ENCODE assay signal across 8 mouse cellular contexts in genomic region chr4:137682961-137683453, GRCm38 (mm10). TPM values are rescaled to one million over a fixed set of nuclear protein-coding genes. Genes with fewer than 3 reads are reported as not detected.
DNase-seq lines count a peak whose midpoint lies in the region; ATAC-seq and TF ChIP-seq lines count a peak whose summit lies in the region.

No protein-coding gene starts in this region.

- no peaks in the 10 kb centered on the region for H3K36me3 ChIP-seq in heart, postnatal 0 days (replicated peaks; ENCODE audit: control insufficient read depth, insufficient read depth, low read length)
- no peaks in the 10 kb centered on the region for H3K36me3 ChIP-seq in CH12.LX (replicated peaks in 1 of 2; ENCODE audit: control insufficient read depth in 1 of 2, insufficient read depth in 1 of 2, low read length in 1 of 2)
- no peaks in the 10 kb centered on the region for H3K36me3 ChIP-seq in hindbrain, embryonic 15.5 days
- no peaks in the 10 kb centered on the region for H3K36me3 ChIP-seq in midbrain, embryonic 16.5 days (ENCODE audit: control insufficient read depth, insufficient read depth, low read length)

- H3K4me2 ChIP-seq in heart, postnatal 0 days (ENCODE audit: low read depth, low read length), result no peak overlapping the region
- H3K4me2 ChIP-seq in CH12.LX (ENCODE audit: insufficient read depth, low read depth, poor library complexity, severe bottlenecking), result no peak overlapping the region
- H3K4me2 ChIP-seq in hindbrain, embryonic 15.5 days, result peak overlapping the region; percentile 73
- H3K4me2 ChIP-seq in midbrain, embryonic 16.5 days (ENCODE audit: low read length), result peak overlapping the region; percentile 1; the same call in 1 of the 2 replicates

- H3K27me3 ChIP-seq in heart, postnatal 0 days (ENCODE audit: control insufficient read depth, insufficient read depth, low read length), result peaks cover 71% of the 10 kb centered on the region
- peaks cover 92% of the 10 kb centered on the region for H3K27me3 ChIP-seq in CH12.LX (replicated peaks)
- H3K27me3 ChIP-seq in hindbrain, embryonic 15.5 days, result no peaks in the 10 kb centered on the region; the same call in 1 of the 2 replicates
- no peaks in the 10 kb centered on the region for H3K27me3 ChIP-seq in midbrain, embryonic 16.5 days (ENCODE audit: control insufficient read depth, insufficient read depth, low read depth, low read length)

- no peaks in the 10 kb centered on the region for H3K4me1 ChIP-seq in heart, postnatal 0 days (ENCODE audit: control insufficient read depth, insufficient read depth)
- H3K4me1 ChIP-seq in CH12.LX (ENCODE audit: control insufficient read depth in 1 of 2, insufficient read depth in 2 of 2), result peaks cover 0 to 6% of the 10 kb centered on the region in 2 experiments; a peak in 2 of 4 replicates
- peaks cover 48% of the 10 kb centered on the region for H3K4me1 ChIP-seq in hindbrain, embryonic 15.5 days (replicated peaks)
- H3K4me1 ChIP-seq in midbrain, embryonic 16.5 days (ENCODE audit: control insufficient read depth, insufficient read depth, low read length), result peaks cover 17% of the 10 kb centered on the region

- no peak for TF ChIP-seq POLR2A in CH12.LX (IDR thresholded peaks at IDR 0.05; ENCODE audit: low read depth, low read length)

- peak; percentile 83 for TF ChIP-seq CTCF in heart, postnatal 0 days (IDR thresholded peaks at IDR 0.05; ENCODE audit: low read depth)
- peak; percentile 84 to 88 for TF ChIP-seq CTCF in CH12.LX (conservative IDR thresholded peaks at IDR 0.05 in 1 of 2, IDR thresholded peaks at IDR 0.05 in 1 of 2; ENCODE audit: low read depth in 2 of 2, low read length in 2 of 2)

- H3K9ac ChIP-seq in heart, postnatal 0 days (replicated peaks; ENCODE audit: low read depth, low read length), result no peak overlapping the region
- no peak overlapping the region for H3K9ac ChIP-seq in CH12.LX (ENCODE audit: insufficient read depth, low read depth)
- no peak overlapping the region for H3K9ac ChIP-seq in hindbrain, embryonic 15.5 days
- no peak overlapping the region for H3K9ac ChIP-seq in midbrain, embryonic 16.5 days (ENCODE audit: low read depth, low read length)

- no peak overlapping the region for H3K27ac ChIP-seq in heart, postnatal 0 days (ENCODE audit: low read depth)
- H3K27ac ChIP-seq in CH12.LX (ENCODE audit: insufficient read depth, low read depth), result no peak overlapping the region
- no peak overlapping the region for H3K27ac ChIP-seq in hindbrain, embryonic 15.5 days (replicated peaks)
- no peak overlapping the region for H3K27ac ChIP-seq in midbrain, embryonic 16.5 days (ENCODE audit: low read length)

- no peaks in the 10 kb centered on the region for H3K9me3 ChIP-seq in heart, postnatal 0 days (replicated peaks; ENCODE audit: control insufficient read depth, low read length)
- no peaks in the 10 kb centered on the region for H3K9me3 ChIP-seq in CH12.LX (replicated peaks; ENCODE audit: low read length)
- H3K9me3 ChIP-seq in hindbrain, embryonic 15.5 days, result no peaks in the 10 kb centered on the region
- H3K9me3 ChIP-seq in midbrain, embryonic 16.5 days (replicated peaks; ENCODE audit: control insufficient read depth, low read length, poor library complexity, severe bottlenecking), result no peaks in the 10 kb centered on the region

- ATAC-seq in heart, postnatal 0 days (ENCODE audit: insufficient read depth, low read depth), result peak; percentile 26; the same call in 1 of the 2 replicates
- no peak for ATAC-seq in hindbrain, embryonic 15.5 days (ENCODE audit: low FRiP score, low read depth)
- no peak for ATAC-seq in midbrain, embryonic 16.5 days

- peak; percentile 59 for TF ChIP-seq RAD21 in CH12.LX (IDR thresholded peaks at IDR 0.05; ENCODE audit: low read depth, low read length)

- intact Hi-C loops in heart, postnatal 25 days (cut with DNase I), result loop anchor here (1.0 to 5.0 kb wide), 2 partner anchors 39 to 154 kb away; no protein-coding TSS in a partner anchor

- no peak overlapping the region for H3K4me3 ChIP-seq in heart, postnatal 0 days (ENCODE audit: low read depth, low read length)
- H3K4me3 ChIP-seq in CH12.LX (replicated peaks in 1 of 3; ENCODE audit: low read depth in 2 of 3, low read length in 2 of 3, poor library complexity in 1 of 3), result no peak overlapping the region
- no peak overlapping the region for H3K4me3 ChIP-seq in hindbrain, embryonic 15.5 days
- H3K4me3 ChIP-seq in midbrain, embryonic 16.5 days (ENCODE audit: low read depth, low read length), result no peak overlapping the region

- in situ Hi-C loops in CH12.LX (cut with MboI; ENCODE audit: low pct_ligation_motif_present, low pct_unique_long_range_greater_than_20kb, low sequenced_read_pairs), result loop anchor here (5.0 kb wide), 1 partner anchor 34 kb away; no protein-coding TSS in a partner anchor

- dilution Hi-C loops in CH12.LX (cut with MboI; ENCODE audit: extremely low pct_ligation_motif_present, extremely low pct_unique_long_range_greater_than_20kb, low sequenced_read_pairs), result no loop called here

- no peak for TF ChIP-seq EP300 in heart, postnatal 0 days (IDR thresholded peaks at IDR 0.05; ENCODE audit: low read depth)
- no peak for TF ChIP-seq EP300 in CH12.LX (IDR thresholded peaks at IDR 0.05; ENCODE audit: low read length)

- H3K79me2 ChIP-seq in CH12.LX (replicated peaks; ENCODE audit: control insufficient read depth, extremely low read depth, insufficient read depth, poor library complexity, severe bottlenecking), result no peaks in the 10 kb centered on the region

- DNase-seq in heart, postnatal 0 days (ENCODE audit: low spot score), result no peak
- DNase-seq in heart, postnatal 25 days (ENCODE audit: low spot score), result no peak
- peak; percentile 22 for DNase-seq in CH12.LX (ENCODE audit: extremely low read depth)
- peak; percentile 13 for DNase-seq in c-Kit-negative CD71-positive TER-119-positive erythroid progenitor cells, embryonic 14.5 days (ENCODE audit: low read depth, low spot score)
- DNase-seq in right cerebral cortex, adult 2 months (ENCODE audit: low spot score in 2 of 2), result no peak
- DNase-seq in left cerebral cortex, adult 18-20 months (ENCODE audit: low spot score in 2 of 2), result no peak

- WGBS in heart, postnatal 0 days, result 47% methylated on average over 7 of the region's 7 CpGs
- 52% methylated on average over 7 of the region's 7 CpGs for WGBS in hindbrain, embryonic 15.5 days
- 48% methylated on average over 7 of the region's 7 CpGs for WGBS in midbrain, embryonic 16.5 days

TF ChIP-seq in CH12.LX, 34 proteins besides CTCF, POLR2A, EP300 and RAD21:
- no peak for TF ChIP-seq JUND (conservative IDR thresholded peaks at IDR 0.05; ENCODE audit: low read depth, low read length)
- TF ChIP-seq ETS1 (conservative IDR thresholded peaks at IDR 0.05; ENCODE audit: low read depth, low read length), result no peak
- TF ChIP-seq SMC3 (IDR thresholded peaks at IDR 0.05; ENCODE audit: low read depth, low read length), result peak; percentile 86
- no peak for TF ChIP-seq TBP (conservative IDR thresholded peaks at IDR 0.05; ENCODE audit: low read depth, low read length)
- no peak for TF ChIP-seq ELF1 (IDR thresholded peaks at IDR 0.05; ENCODE audit: low read depth, low read length)
- TF ChIP-seq UBTF (IDR thresholded peaks at IDR 0.05; ENCODE audit: low read depth, low read length), result no peak

RNA-seq across cellular contexts. Expression of gene Rap1gap, which starts 18.5 kb away (rescaled TPM):
- total RNA-seq in heart, postnatal 0 days (2014; rRNA removed; ENCODE audit: low replicate concordance), result 16.9 and 17.7 TPM in 2 replicates
- 9.6 and 10.4 TPM in 2 replicates for polyA plus RNA-seq in heart, postnatal 0 days (2015; fragmentation: Nextera tagmentation; extraction: Ambion mirVana)
- 10 to 100 TPM; 13.8 to 19.4 TPM for total RNA-seq in heart, postnatal 25 days (2021)
- total RNA-seq in CH12.LX (2012; rRNA removed) (5.1 and 5.8 TPM in 2 replicates), CH12.LX (2014; rRNA removed) (2.4 and 3.0 TPM in 2 replicates)
- polyA plus RNA-seq in CH12.LX (2012; ENCODE audit: insufficient read length, low read depth), result 9.2 and 11.1 TPM in 2 replicates
- 93.2 and 99.6 TPM in 2 replicates for polyA plus RNA-seq in hindbrain, embryonic 15.5 days (2015; fragmentation: Nextera tagmentation; extraction: Ambion mirVana)
- polyA plus RNA-seq in midbrain, embryonic 16.5 days (2015; fragmentation: Nextera tagmentation; extraction: Ambion mirVana), result 83.0 and 105 TPM in 2 replicates
- total RNA-seq in left cerebral cortex, adult 18-20 months (2021), result 100 to 1,000 TPM; 289 to 307 TPM

Comparison
In these comparisons a context has a peak if more than half of its experiments do, and no peak if none do; other contexts are left out.
1. DNase-seq: peak in CH12.LX (single experiment) and c-Kit-negative CD71-positive TER-119-positive erythroid progenitor cells, embryonic 14.5 days (single experiment); none in heart, postnatal 0 days (single experiment), heart, postnatal 25 days (single experiment), right cerebral cortex, adult 2 months (0 of 2) and left cerebral cortex, adult 18-20 months (0 of 2).
2. H3K4me2 ChIP-seq: peak in hindbrain, embryonic 15.5 days (single experiment) and midbrain, embryonic 16.5 days (single experiment); none in heart, postnatal 0 days (single experiment) and CH12.LX (single experiment).
3. RNA of gene Rap1gap, which starts 18.5 kb away (total RNA-seq): 289 to 307 TPM in left cerebral cortex, adult 18-20 months; 13.8 to 19.4 TPM in heart, postnatal 25 days, 16.9 to 17.7 TPM in heart, postnatal 0 days and 2.4 to 5.8 TPM in CH12.LX; every median in the first group is over 10 times any median in the second.